Comparison of ENCODE assay signal across 18 mouse cellular contexts in genomic region chr11:80490831-80491230, GRCm38 (mm10). TPM values are rescaled to one million over a fixed set of nuclear protein-coding genes. Genes with fewer than 3 reads are reported as not detected.
DNase-seq lines count a peak whose midpoint lies in the region; TF ChIP-seq lines count a peak whose summit lies in the region.
"Had no signal": no experiment of that assay in that cellular context is flagged by ENCODE, and none has a peak within 500 bp of the region (broad histone marks: within the 10 kb centered on the region; RNA-seq: fewer than 3 reads in every experiment).

No protein-coding gene starts in this region.

- DNase-seq in heart, embryonic 10.5 days (ENCODE audit: low spot score): no peak
- no peak for DNase-seq in heart, adult 2 months
- DNase-seq in layer of hippocampus, adult 2 months (ENCODE audit: low spot score in 2 of 2): no peak
- no peak for DNase-seq in layer of hippocampus, adult 11-12 months (ENCODE audit: low spot score)
- DNase-seq in thymus, postnatal 4 days: peak; percentile 9
- no peak for DNase-seq in thymus, postnatal 10 days (ENCODE audit: low spot score in 2 of 2)
- no peak for DNase-seq in kidney, adult 11 months
- no peak for DNase-seq in spleen, postnatal 14 days (ENCODE audit: low spot score in 2 of 2)
- DNase-seq: adrenal gland, postnatal 25 days; embryo, embryonic 11 days; gastrocnemius, postnatal 25 days; kidney, postnatal 36 days; right cerebral cortex, postnatal 4 days; thymus, adult 2 months had no signal

- 48% methylated on average over 10 of the region's 10 CpGs for WGBS in heart, embryonic 10.5 days
- WGBS in heart, adult 2 months: 83% methylated on average over 10 of the region's 10 CpGs

- no peaks in the 10 kb centered on the region for H3K36me3 ChIP-seq in heart, embryonic 10.5 days
- H3K36me3 ChIP-seq in heart, adult 2 months (ENCODE audit: control insufficient read depth, insufficient read depth, low read length): no peaks in the 10 kb centered on the region
- H3K36me3 ChIP-seq: limb, embryonic 12.5 days; liver, embryonic 15.5 days had no signal

- TF ChIP-seq EP300 in heart, adult 2 months (IDR thresholded peaks at IDR 0.05; ENCODE audit: insufficient read depth, low read depth, low read length): no peak

- no peak for TF ChIP-seq CTCF in heart, adult 2 months (IDR thresholded peaks at IDR 0.05)
- no peak for TF ChIP-seq CTCF in layer of hippocampus, adult 2 months (conservative IDR thresholded peaks at IDR 0.05)

- H3K27me3 ChIP-seq in heart, embryonic 10.5 days (ENCODE audit: insufficient read depth, poor library complexity, severe bottlenecking): no peaks in the 10 kb centered on the region
- no peaks in the 10 kb centered on the region for H3K27me3 ChIP-seq in heart, adult 2 months (ENCODE audit: control insufficient read depth, insufficient read depth, low read length)
- H3K27me3 ChIP-seq: CH12.LX; limb, embryonic 12.5 days; liver, embryonic 15.5 days had no signal

- no peaks in the 10 kb centered on the region for H3K9me3 ChIP-seq in heart, embryonic 10.5 days
- H3K9me3 ChIP-seq: limb, embryonic 12.5 days; liver, embryonic 15.5 days had no signal

- no peak for TF ChIP-seq POLR2A in heart, adult 2 months (IDR thresholded peaks at IDR 0.05; ENCODE audit: insufficient read depth, low read depth, low read length)

- H3K27ac ChIP-seq in heart, embryonic 10.5 days: peak overlapping the region; percentile 26
- no peak overlapping the region for H3K27ac ChIP-seq in heart, adult 2 months
- H3K27ac ChIP-seq in layer of hippocampus, adult 2 months: peak overlapping the region; percentile 93
- H3K27ac ChIP-seq: limb, embryonic 12.5 days; liver, embryonic 15.5 days had no signal

- H3K4me1 ChIP-seq in heart, embryonic 10.5 days: peaks cover 58% of the 10 kb centered on the region
- no peaks in the 10 kb centered on the region; the same call in 1 of the 2 replicates for H3K4me1 ChIP-seq in heart, adult 2 months (ENCODE audit: control insufficient read depth, insufficient read depth, low read length)
- H3K4me1 ChIP-seq: liver, embryonic 15.5 days had no signal

- H3K79me2 ChIP-seq in heart, adult 2 months (replicated peaks; ENCODE audit: control insufficient read depth, insufficient read depth, low read length): no peaks in the 10 kb centered on the region

- no peak overlapping the region for H3K4me3 ChIP-seq in heart, embryonic 10.5 days
- H3K4me3 ChIP-seq in heart, adult 2 months: no peak overlapping the region
- no peak overlapping the region for H3K4me3 ChIP-seq in layer of hippocampus, adult 2 months
- H3K4me3 ChIP-seq: erythroblast, embryonic 14.5 days; limb, embryonic 12.5 days; liver, embryonic 15.5 days had no signal

- no peak overlapping the region for H3K9ac ChIP-seq in heart, adult 2 months (ENCODE audit: low read depth, low read length)
- H3K9ac ChIP-seq: limb, embryonic 12.5 days; liver, embryonic 15.5 days had no signal

- intact Hi-C loops in heart, adult 2 months (cut with DNase I): no loop called here

RNA-seq across cellular contexts. Expression of gene Cdk5r1, which starts 14.0 kb away (rescaled TPM):
- 0.34 and 0.72 TPM in 2 replicates for polyA plus RNA-seq in heart, embryonic 10.5 days (2016; fragmentation: Nextera tagmentation; extraction: Ambion mirVana)
- 1 to 10 TPM in 1 of 2 experiments, under 1 TPM in 1; 0.84 to 2.3 TPM for total RNA-seq in heart, adult 2 months (2021)
- 0.61 and 0.85 TPM in 2 replicates for polyA plus RNA-seq in heart, adult 2 months (2012; rRNA removed)
- total RNA-seq in layer of hippocampus, adult 2 months (2021): 100 to 1,000 TPM; 218 to 227 TPM

Comparison
In these comparisons a context has a peak if more than half of its experiments do, and no peak if none do; other contexts are left out.
1. RNA of gene Cdk5r1, which starts 14.0 kb away (total RNA-seq): 218 to 227 TPM in layer of hippocampus, adult 2 months; 0.84 to 2.3 TPM in heart, adult 2 months; every median in the first group is over 10 times any median in the second.